Mouse (Mus musculus): ENCODE data around the gene Thrb.

The Thrb gene

GRCm38 (mm10) chr14:17781921-17782320 lies 121.9 kb downstream of the Thrb start:
- DNase-seq (ENCODE audit: low read depth, low spot score): no peak

DNA sequence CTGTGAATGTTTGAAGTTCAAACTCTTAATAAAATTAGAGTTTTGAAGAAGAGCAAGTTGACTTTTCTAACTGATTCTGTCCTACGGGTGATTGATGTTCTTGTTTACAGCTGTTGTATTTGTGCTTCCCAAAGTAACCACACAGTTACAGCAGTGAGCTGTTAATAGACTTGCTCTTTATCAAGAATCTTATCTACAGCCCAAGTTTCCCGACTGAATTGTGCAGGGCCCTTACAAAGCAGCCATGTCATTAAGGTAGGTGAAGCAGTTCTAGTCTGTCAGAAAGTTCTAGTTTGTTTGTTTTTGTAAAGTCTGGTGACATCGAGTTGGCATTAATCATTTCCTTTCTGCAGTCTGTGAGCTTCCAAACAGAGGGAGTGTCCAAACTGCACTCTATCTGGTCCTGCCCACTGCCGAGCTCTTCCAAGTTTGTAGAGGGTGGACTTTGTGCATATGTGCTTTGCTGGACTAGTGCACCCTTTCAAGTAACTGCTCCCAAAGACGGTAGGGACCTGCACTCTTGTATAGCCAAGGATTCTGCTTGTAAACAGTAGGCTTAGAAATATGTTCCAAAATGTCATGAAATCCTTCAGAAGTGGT lies 124.2 kb downstream of the Thrb start:
- no peak for DNase-seq (ENCODE audit: low read depth, low spot score)

DNA sequence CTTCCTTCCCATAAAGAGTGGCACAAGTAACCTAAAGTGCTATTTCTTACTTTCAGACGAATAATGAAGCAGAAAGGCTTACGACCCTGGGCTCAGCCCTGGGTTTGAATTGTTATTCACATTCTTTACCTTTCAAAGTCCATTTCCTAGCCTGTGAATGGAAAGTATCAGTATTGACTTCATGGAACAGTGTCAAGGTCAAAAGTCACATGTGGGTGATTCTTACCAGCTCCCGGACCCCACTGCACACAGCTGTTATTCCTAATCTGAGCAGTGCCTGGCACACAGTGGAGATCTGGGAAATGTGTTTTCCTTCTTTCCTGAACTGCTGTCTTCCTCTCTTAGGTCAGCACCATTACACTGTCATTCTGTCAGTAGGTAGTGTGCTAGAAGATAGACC lies 125.3 kb downstream of the Thrb start:
- DNase-seq (ENCODE audit: low read depth, low spot score): no peak

DNA sequence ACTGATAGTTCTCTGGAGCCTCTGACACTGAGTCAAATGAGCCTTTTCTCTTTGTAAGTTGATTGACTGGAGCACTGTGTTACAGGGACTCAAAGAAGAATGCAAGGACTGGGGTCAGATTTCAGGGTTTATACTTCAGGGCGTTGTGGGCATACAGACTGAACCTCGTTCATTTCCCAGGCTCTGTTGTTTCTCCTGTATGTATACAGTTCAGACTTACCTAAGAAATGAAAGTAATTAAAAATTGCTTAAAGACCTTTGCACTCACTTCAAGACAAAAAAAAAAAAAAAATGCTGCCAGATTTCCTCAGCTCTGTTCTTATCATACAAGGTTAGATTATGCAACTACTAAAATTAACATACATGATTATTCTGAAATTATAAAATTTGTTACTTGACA lies 126.2 kb downstream of the Thrb start:
- DNase-seq (ENCODE audit: low read depth, low spot score): no peak

DNA sequence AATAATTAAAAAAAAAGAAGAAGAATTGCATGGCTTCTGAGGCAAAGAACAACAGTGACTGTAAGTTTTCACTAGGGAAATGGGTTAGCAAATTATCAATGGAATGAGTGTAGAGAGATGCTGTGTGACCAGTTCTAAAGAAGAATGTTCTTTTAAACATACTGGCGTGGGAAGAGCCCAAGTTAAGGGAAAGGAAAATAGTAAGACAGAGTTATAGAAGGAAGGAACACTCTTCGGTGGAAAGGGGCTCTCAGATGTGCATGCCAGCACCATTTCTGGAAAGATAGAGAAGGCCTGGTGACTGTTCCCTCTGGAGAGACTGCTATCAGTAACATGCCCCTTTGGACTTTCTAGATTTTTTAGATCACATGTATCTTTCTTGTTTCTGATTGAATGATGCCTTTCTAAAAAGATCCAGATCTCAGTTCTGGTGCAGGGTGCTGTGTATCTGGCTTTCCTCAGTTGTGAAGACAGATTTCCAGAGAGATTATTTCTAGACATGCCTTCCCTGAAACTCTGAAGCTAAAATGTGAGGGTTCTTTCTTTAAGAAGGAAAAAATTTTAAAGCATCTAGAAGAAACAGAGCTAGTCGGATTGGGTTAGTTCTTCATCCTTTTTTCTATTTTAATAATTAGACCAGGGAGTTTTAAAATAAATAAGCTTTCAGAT lies 144.0 kb downstream of the Thrb start:
- DNase-seq (ENCODE audit: low read depth, low spot score): no peak

GRCm38 (mm10) chr14:17811051-17811450 lies 151.0 kb downstream of the Thrb start:
- no peak for DNase-seq (ENCODE audit: low read depth, low spot score)

GRCm38 (mm10) chr14:17812414-17812813 lies 152.4 kb downstream of the Thrb start:
- DNase-seq (ENCODE audit: low read depth, low spot score): no peak

GRCm38 (mm10) chr14:17815103-17815502 lies 155.0 kb downstream of the Thrb start:
- DNase-seq (ENCODE audit: low read depth, low spot score): no peak

DNA sequence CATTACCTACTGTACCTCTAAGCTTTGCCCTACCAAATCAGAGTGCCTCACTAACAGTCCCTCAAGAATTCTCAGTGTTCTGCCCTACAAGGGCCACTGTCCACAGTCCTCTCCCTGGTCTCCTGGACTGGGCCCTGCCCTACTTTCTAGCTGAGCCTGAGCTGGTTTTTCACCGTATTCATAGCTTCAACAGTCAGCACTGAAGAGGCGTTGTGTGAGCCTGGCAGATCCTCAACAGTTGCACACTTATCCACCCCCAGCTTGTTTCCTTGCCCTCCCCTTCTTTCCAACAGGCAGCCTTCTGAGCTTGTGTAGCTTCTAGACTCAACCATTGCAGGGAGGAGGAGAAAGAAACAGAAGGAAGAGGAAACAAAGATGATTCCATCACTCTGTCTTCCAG lies 158.0 kb downstream of the Thrb start:
- DNase-seq (ENCODE audit: low read depth, low spot score): no peak

DNA sequence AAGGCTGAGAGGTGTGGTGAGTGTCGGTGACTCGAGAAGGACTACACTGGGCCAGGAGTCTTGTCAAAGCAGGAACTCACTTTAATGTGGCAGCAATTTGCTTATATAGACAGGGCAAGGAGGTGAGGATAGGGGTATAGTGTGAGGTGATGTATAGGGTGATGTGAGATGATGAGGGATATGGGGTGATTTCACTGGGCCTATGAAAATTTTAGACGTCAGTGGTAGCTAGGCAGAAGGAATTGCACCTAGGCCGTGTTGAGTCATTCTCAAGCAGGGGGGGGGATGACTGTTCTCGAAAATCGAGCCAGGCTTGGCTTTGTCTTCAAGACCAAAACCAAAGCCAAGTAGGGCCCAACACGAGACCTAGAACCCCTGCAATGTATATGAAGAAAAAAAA lies 162.7 kb downstream of the Thrb start:
- DNase-seq (ENCODE audit: low read depth, low spot score): no peak

DNA sequence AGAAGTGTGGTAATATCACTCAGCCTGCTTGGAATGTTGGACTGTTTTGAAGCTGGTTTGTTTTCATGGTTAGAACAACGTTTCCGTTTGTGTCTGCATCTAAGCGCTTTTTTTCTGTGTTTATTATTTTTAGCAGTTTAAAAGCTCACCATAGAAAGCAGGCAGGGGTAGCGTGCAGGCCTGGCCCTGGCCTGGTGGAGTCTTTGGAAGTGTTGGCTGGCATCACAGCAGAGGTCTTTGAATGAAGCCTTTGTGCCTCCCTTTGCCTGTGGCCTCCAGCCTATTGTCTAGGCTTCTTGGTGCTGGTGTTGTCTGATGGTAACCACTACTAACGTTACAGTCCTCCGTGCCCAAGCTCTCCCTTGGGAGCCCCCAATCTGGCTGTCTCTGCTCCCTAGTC lies 167.3 kb downstream of the Thrb start:
- DNase-seq (ENCODE audit: low read depth, low spot score): no peak

DNA sequence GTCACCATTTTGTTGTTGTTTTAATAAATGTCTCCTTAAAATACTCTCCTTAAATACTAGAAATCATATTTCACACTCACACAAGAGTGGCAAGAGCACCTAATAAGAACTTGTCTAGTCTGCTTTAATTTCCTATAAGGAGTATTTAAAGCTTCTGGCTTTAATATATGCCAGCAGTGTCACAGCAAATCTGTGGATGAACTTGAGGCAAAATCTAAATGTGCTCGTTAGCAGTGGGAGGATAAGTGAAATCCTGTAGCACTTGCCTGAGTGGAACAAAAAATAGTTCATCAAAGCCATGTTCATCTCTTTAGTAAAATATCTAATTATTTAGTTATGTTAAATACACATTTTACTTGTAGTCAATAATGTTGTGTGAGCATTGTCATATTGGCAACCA lies 175.7 kb downstream of the Thrb start:
- no peak for DNase-seq (ENCODE audit: low read depth, low spot score)

DNA sequence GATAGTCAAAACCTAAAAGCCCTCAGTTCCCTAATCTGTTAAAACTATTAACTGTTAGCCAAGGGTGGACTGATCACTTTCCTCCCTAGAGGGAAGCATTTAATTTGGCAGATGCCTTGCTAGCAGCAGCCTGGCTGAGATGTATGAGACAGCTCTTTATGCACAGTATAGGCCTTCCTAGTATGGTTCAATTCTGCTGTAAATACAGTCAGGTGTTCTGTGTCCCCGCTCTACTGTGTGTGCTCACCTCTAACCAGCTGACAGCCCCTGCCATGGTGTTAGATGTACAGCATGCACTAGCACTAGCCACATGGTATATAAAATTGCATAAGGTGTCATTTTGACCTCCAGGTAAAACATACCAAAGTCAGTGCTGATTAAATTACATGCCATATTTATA lies 176.7 kb downstream of the Thrb start:
- no peak for DNase-seq (ENCODE audit: low read depth, low spot score)

- DNase-seq (ENCODE audit: low read depth, low spot score): no peak
These were observed 185.1 kb downstream of the Thrb start for GRCm38 (mm10) chr14:17845003-17845697.

DNA sequence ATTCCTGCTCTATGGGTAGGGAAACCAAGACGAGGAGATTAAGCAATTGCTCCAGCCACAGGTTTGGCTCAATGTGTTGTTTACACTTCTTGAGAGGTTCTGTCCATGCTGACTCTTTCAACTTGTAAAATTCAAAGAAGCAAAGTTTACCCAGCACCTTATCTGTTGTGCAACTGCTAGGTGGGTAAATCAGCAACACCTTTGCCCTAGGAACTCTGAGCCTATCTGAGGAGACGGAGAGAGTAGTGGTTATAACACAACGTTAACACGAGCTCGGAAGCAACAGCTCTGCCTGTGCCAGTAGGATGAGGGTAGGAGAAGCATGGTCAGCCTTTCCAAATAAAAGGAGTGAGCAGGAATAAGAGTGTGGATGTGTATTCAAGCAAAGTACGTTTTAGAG lies 185.8 kb downstream of the Thrb start:
- DNase-seq (ENCODE audit: low read depth, low spot score): no peak

GRCm38 (mm10) chr14:17846700-17847099 lies 186.6 kb downstream of the Thrb start:
- no peak for DNase-seq (ENCODE audit: low read depth, low spot score)

DNA sequence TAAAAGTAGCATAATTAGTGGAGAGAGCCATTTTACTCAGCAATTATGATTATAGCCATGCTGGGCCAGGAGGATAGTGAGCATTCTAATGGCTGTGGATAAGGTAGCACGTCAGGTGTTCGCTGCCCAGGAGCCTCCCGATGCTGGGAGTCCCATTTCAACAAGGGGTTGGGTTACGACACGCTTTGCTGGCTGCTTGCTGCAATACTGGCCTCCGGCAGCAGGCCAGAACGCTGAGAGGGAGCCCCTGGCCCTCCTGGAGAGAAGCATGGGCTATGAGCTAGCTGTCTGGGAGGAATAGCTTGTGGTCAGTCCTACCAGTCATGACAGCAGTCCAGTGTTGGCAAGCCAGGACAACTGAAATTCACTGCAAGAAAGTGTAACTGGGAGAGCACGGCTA lies 187.2 kb downstream of the Thrb start:
- DNase-seq (ENCODE audit: low read depth, low spot score): no peak

DNA sequence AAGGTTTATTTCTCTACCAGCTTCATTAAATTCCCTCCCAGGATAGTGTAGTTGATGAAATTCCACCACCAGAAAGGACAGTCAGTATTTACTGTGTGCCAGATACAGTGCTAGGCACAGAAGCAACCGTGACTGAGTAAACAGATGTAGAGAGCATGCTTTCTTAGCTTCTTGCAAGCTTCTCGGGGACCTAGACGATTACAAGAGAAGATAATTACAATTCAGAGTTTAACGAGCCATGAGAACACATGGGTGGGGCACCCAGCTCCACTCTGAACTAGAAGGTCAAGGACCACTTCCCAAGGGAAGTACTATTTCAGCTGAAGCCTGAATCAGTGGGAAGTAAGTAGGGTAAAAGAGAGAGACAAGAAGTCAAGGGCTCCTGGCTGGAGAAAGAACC lies 190.3 kb downstream of the Thrb start:
- DNase-seq (ENCODE audit: low read depth, low spot score): no peak

- no peak for DNase-seq (ENCODE audit: low read depth, low spot score)
These were observed 192.2 kb downstream of the Thrb start for GRCm38 (mm10) chr14:17852236-17852635.

- DNase-seq (ENCODE audit: low read depth, low spot score): no peak
These were observed 199.8 kb downstream of the Thrb start for GRCm38 (mm10) chr14:17859790-17860385.

DNA sequence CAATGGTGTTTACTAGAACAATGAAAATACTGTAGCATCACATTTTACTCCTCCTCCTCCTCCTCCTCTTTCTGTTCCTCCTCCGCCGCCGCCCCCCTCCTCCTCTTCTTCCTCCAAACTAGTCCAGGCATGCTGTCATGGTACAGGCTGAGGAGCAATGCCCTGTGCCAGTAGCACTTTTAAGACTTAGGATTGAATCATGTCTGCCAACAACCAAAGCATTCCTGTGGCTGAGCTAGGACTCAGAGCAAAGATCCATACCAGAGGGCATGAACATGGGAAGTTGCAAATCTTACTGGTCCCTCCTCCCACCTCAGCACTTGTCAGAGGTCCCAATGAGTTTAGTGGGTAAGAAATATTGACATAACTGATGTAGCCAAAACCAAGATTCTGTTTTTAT lies 202.6 kb downstream of the Thrb start:
- DNase-seq (ENCODE audit: low read depth, low spot score): no peak

- no peak for DNase-seq (ENCODE audit: low read depth, low spot score)
These were observed 203.8 kb downstream of the Thrb start for GRCm38 (mm10) chr14:17863701-17864320.
